Mouse (Mus musculus): Measurements from ENCODE around the gene Dpyd.

Dpyd gene

GRCm38 (mm10) chr3:119333335-119334305 lies 771.7 kb downstream of the Dpyd start:
- DNase-seq (ENCODE audit: extremely low read depth, insufficient read length, low spot score): no peak

- DNase-seq (ENCODE audit: extremely low read depth, insufficient read length, low spot score): no peak
Measured at GRCm38 (mm10) chr3:119361555-119362385, 799.8 kb downstream of the Dpyd start.

DNA sequence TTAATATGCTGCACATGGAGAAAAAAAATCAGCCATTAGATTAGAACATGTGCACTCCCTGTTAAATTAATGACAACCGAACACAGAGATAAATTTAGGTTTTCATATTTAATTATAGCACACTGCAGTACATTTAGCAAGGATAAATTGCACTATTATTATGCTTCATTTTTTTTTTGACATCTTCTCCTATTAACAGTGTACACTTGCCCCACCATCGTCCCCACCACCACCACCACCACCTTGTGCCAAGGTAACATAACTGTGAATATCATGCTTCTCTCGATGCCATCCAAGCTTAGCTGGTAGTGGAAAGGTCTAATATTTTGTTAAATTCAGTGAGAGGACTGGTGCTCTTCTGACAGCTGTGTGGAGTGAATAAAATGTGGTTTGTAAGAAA lies 800.5 kb downstream of the Dpyd start:
- DNase-seq (ENCODE audit: extremely low read depth, insufficient read length, low spot score): no peak

- DNase-seq (ENCODE audit: extremely low read depth, insufficient read length, low spot score): no peak
Measured at GRCm38 (mm10) chr3:119368931-119369330, 807.0 kb downstream of the Dpyd start.

DNA sequence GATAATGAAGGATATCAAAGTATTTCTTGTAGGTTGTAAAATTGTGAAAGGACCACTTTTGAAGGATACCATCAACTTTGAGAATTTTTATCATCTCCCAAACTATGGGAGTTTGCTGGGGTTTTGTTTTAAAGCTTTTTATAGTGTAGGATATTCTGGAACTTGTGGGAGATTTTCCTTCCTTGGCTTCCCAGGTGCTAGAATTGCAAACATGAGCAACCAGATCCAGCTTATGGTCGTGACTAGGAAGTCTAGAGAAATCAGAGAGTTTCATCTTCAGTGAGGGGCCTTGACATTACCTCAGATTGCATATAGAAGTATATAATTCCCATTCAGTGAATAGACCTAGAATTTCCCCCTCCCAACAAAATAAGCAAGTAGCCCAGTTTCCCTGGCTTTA lies 819.2 kb downstream of the Dpyd start:
- DNase-seq (ENCODE audit: extremely low read depth, insufficient read length, low spot score): no peak

GRCm38 (mm10) chr3:119382395-119382794 lies 820.5 kb downstream of the Dpyd start:
- no peak for DNase-seq (ENCODE audit: extremely low read depth, insufficient read length, low spot score)

GRCm38 (mm10) chr3:119387332-119388105 lies 825.6 kb downstream of the Dpyd start:
- DNase-seq (ENCODE audit: extremely low read depth, insufficient read length, low spot score): no peak

DNA sequence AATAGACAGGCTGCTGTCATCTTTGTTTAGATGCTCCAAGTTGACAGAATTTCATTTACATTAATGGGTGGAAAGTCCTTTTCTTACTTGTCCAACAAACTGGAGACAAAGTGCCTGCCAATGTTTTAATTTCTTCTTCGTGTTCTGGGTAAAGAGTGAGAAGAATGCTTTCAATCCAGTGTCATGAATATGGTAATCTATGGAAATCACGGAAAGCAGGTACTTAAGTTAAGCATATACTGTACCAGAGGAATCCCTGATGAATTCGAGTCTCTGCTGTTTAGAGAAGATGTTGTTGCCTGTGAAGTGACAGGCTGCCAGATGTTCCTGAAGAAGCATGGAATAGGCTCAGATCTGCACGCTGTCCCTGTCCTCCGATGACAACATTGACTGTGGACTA lies 835.3 kb downstream of the Dpyd start:
- DNase-seq (ENCODE audit: extremely low read depth, insufficient read length, low spot score): no peak

DNA sequence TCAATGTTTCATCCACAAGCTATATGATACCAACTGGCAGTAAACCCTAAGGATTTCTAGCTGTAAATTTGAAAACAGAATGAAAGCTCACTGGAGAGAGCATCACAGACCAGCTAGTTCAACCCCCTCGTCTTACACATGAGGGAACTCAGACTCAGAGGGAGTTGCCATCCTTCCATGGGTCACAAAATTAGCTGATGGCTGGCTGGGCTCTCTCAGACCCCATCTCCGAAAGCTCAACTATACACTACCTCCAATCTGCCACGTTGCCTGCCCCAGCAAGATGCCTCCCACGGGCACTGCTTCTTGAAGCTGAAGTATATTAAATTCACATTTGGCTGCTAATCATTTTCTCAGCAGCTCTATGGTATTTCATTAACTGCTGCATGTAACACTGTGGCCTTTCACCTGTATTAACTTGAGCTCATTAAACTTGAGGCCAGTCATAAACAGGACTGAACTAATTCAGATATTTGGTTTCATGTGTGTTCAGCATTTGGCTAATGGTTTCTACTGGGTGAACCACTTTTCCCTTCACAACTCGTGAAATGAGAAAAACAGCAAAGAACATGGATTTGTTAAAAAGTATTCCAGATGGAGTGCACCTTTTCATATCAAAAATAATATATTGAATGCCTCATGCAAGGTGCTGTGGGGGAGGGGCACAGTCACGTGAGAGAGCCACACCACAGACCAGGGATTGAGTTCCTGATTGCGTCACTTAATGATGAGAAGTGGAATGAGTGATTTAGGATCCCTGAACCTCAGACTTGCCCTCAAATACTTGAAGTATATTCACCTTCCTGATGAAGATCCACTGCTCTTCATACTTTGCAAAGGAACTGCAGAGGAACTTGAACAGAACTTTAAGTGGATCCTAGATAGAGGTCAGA lies 841.2 kb downstream of the Dpyd start:
- no peak for DNase-seq (ENCODE audit: extremely low read depth, insufficient read length, low spot score)

DNA sequence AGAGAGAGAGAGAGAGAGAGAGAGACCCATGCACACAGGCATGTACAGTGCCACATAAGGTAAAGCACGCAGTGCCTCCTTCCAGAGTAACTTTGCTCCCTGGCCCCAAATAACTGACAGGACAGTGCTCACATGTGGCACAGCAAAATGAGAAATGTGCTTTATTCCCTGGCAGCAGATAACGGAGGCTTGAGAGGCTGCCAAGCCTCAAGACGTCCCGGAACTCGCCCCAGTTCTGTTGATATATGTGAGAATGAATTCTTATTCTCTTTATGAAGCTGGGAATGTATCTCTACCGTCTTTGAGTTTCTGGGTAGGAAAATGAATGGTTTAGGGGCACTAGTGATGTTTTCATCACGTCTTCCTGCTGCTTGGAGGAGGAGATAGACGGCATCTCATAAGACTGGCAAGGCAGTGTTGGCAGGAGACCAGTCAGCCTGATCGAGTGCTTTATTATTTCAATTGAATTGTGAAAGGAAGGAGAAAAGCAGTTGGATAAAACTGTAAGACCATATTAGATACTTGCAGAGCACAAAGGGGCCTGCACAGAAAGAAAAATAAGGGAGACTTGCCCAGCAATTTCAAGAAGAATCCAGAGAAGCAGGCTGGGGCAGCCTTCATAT lies 857.3 kb downstream of the Dpyd start:
- no peak for DNase-seq (ENCODE audit: extremely low read depth, insufficient read length, low spot score)

DNA sequence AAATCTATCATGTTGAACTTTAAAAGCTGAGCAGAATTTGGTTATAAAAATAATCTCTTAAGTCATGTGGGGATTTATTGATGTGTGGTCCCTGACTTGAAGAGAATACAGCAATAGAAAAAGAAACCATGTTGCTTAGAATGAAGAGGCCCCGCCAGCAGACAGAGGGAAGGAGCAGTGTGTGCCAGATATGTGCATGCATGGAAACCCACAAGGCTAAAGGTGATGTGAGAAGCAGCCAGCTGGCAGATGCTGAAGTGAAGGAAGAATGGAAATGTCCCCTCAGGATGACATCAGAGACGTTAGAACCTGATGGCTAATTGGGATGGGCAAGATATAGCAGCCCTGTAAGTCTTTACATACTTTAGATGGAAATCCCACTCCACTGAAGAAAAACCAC lies 857.8 kb downstream of the Dpyd start:
- no peak for DNase-seq (ENCODE audit: extremely low read depth, insufficient read length, low spot score)

DNA sequence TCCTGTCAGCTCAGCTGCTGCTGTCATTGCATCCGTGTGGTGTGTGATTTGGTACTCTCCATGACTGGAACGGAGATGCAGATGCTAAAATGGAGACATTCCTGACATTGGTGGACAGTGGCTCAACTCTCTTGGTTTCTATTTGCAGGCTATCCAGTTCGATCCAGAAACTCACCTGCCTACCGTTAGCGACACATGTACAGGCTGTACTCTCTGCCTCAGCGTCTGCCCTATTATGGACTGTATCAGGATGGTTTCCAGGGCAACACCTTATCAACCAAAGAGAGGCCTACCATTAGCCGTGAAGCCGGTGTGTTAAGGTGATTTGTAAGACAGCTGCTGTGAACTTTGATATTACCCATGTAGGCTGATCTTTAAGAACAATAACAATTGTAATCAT lies 869.4 kb downstream of the Dpyd start:
- no peak for DNase-seq (ENCODE audit: extremely low read depth, insufficient read length, low spot score)

- DNase-seq (ENCODE audit: extremely low read depth, insufficient read length, low spot score): no peak
Measured at GRCm38 (mm10) chr3:119431757-119432156, 869.8 kb downstream of the Dpyd start.

GRCm38 (mm10) chr3:119447559-119447958 lies 885.6 kb downstream of the Dpyd start:
- DNase-seq (ENCODE audit: extremely low read depth, insufficient read length, low spot score): no peak

- DNase-seq (ENCODE audit: extremely low read depth, insufficient read length, low spot score): no peak
Measured at GRCm38 (mm10) chr3:119464073-119464472, 902.1 kb downstream of the Dpyd start.

DNA sequence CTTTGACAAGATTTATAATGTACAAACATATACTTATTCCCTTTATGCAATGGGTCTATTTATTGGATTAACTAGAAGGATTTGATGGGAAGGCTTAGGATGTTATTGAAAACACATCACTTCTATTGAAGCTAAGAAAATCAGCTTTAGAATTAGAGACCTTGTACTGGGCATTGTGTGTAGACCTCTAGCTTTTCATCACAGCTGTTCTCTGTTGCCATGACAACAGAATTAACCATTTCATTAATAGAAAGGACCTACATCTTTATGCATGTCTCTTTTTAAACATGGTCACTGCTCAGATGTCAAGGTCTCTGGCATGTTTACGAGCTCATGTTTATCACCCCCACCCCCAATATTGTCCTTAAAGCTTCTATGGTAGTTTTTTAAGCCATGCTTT lies 902.5 kb downstream of the Dpyd start:
- no peak for DNase-seq (ENCODE audit: extremely low read depth, insufficient read length, low spot score)

DNA sequence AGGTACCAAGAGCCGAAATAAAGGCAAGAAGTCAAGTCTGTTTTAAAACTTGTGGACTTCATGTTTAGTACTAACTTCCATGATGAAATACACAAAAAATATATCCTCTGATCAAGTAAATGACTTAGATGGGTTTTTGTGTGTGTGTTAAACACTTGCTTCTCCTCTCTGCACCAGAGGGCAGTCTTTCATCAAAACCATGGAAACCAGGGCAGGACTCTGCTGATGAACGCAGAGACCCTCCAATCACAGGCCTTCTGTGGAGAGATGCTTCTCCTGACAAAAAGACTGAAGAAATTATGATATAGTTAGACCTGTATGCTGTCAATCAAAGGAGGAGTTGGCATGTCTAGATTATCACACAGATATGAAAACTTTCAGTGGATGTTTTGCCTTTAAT lies 905.8 kb downstream of the Dpyd start:
- no peak for DNase-seq (ENCODE audit: extremely low read depth, insufficient read length, low spot score)

All from 3134 (cell line).